Mouse (Mus musculus): Measurements from ENCODE around the gene Acvrl1. TPM values are rescaled to one million over a fixed set of nuclear protein-coding genes. Genes with fewer than 3 reads are reported as not detected.

The Acvrl1 gene
- polyA plus RNA-seq, 1 experiment from 2014 or later = 159 TPM

GRCm38 (mm10) chr15:101118399-101119125, 9.8 kb upstream of the Acvrl1 start:
- peak; percentile 72 for TF ChIP-seq CTCF (IDR thresholded peaks at IDR 0.05)
- no peak for TF ChIP-seq EP300 (IDR thresholded peaks at IDR 0.05)
- DNase-seq (ENCODE audit: low spot score) (peak; percentile 80), ATAC-seq (peak; percentile 57)
- Histone ChIP-seq H3K4me2 (replicated peaks; ENCODE audit: low read depth, low read length) (no peak overlapping the region), H3K27ac (ENCODE audit: low read length) (no peak overlapping the region), H3K36me3 (ENCODE audit: insufficient read depth, low read length) (no peaks in the 10 kb centered on the region), H3K9ac (replicated peaks; ENCODE audit: low read depth) (no peak overlapping the region), H3K4me1 (ENCODE audit: insufficient read depth, low read depth, low read length) (peaks cover 3% of the 10 kb centered on the region; the same call in 1 of the 2 replicates), H3K9me3 (ENCODE audit: low read length) (no peaks in the 10 kb centered on the region), H3K4me3 (ENCODE audit: low read depth, low read length) (no peak overlapping the region), H3K27me3 (replicated peaks; ENCODE audit: insufficient read depth, low read length) (no peaks in the 10 kb centered on the region)
- 42% methylated on average over 14 of the region's 14 CpGs for WGBS

- no peak for ATAC-seq
- H3K36me3 ChIP-seq (ENCODE audit: insufficient read depth, low read length) = no peaks in the 10 kb centered on the region
- WGBS = 73% methylated on average over 9 of the region's 9 CpGs
- H3K9me3 ChIP-seq (ENCODE audit: low read length) = no peaks in the 10 kb centered on the region
- H3K27me3 ChIP-seq (replicated peaks; ENCODE audit: insufficient read depth, low read length) = no peaks in the 10 kb centered on the region
- H3K4me1 ChIP-seq (ENCODE audit: insufficient read depth, low read depth, low read length) = peaks cover 3% of the 10 kb centered on the region; the same call in 1 of the 2 replicates
- no peak overlapping the region for H3K9ac ChIP-seq (replicated peaks; ENCODE audit: low read depth)
- no peak overlapping the region for H3K4me2 ChIP-seq (replicated peaks; ENCODE audit: low read depth, low read length)
- no peak overlapping the region for H3K27ac ChIP-seq (ENCODE audit: low read length)
- no peak for DNase-seq (ENCODE audit: low spot score)
- H3K4me3 ChIP-seq (ENCODE audit: low read depth, low read length) = no peak overlapping the region
- TF ChIP-seq EP300 (IDR thresholded peaks at IDR 0.05) (no peak), CTCF (IDR thresholded peaks at IDR 0.05) (no peak)
Measured at GRCm38 (mm10) chr15:101121411-101122289, 6.7 kb upstream of the Acvrl1 start.

- Histone ChIP-seq H3K36me3 (ENCODE audit: insufficient read depth, low read length) (no peaks in the 10 kb centered on the region), H3K4me1 (ENCODE audit: insufficient read depth, low read depth, low read length) (peaks cover 3% of the 10 kb centered on the region; the same call in 1 of the 2 replicates), H3K27ac (ENCODE audit: low read length) (peak overlapping the region; percentile 77; the same call in 1 of the 2 replicates), H3K4me3 (ENCODE audit: low read depth, low read length) (no peak overlapping the region), H3K9me3 (ENCODE audit: low read length) (no peaks in the 10 kb centered on the region), H3K27me3 (replicated peaks; ENCODE audit: insufficient read depth, low read length) (no peaks in the 10 kb centered on the region), H3K9ac (replicated peaks; ENCODE audit: low read depth) (no peak overlapping the region), H3K4me2 (replicated peaks; ENCODE audit: low read depth, low read length) (no peak overlapping the region)
- WGBS = 34% methylated on average over 2 of the region's 2 CpGs
- DNase-seq (ENCODE audit: low spot score) = peak; percentile 61
- peak; percentile 53 for TF ChIP-seq CTCF (IDR thresholded peaks at IDR 0.05)
- no peak for TF ChIP-seq EP300 (IDR thresholded peaks at IDR 0.05)
- ATAC-seq = no peak
Measured at GRCm38 (mm10) chr15:101122290-101122589, 6.1 kb upstream of the Acvrl1 start.

- peak; percentile 52 for DNase-seq (ENCODE audit: low spot score)
- Histone ChIP-seq H3K9ac (replicated peaks; ENCODE audit: low read depth) (no peak overlapping the region), H3K4me1 (ENCODE audit: insufficient read depth, low read depth, low read length) (peaks cover 5% of the 10 kb centered on the region), H3K27ac (ENCODE audit: low read length) (peak overlapping the region; percentile 77), H3K27me3 (replicated peaks; ENCODE audit: insufficient read depth, low read length) (no peaks in the 10 kb centered on the region), H3K36me3 (ENCODE audit: insufficient read depth, low read length) (no peaks in the 10 kb centered on the region), H3K9me3 (ENCODE audit: low read length) (no peaks in the 10 kb centered on the region), H3K4me2 (replicated peaks; ENCODE audit: low read depth, low read length) (no peak overlapping the region), H3K4me3 (ENCODE audit: low read depth, low read length) (no peak overlapping the region)
- 47% methylated on average over 4 of the region's 4 CpGs for WGBS
- peak; percentile 58 for ATAC-seq
- TF ChIP-seq CTCF (IDR thresholded peaks at IDR 0.05) = no peak
- peak; percentile 68 for TF ChIP-seq EP300 (IDR thresholded peaks at IDR 0.05)
Measured at GRCm38 (mm10) chr15:101123202-101123601, 5.1 kb upstream of the Acvrl1 start.

GRCm38 (mm10) chr15:101125561-101125960, 2.8 kb upstream of the Acvrl1 start:
- no peak for ATAC-seq
- DNase-seq (ENCODE audit: low spot score) = no peak
- H3K9me3 ChIP-seq (ENCODE audit: low read length) = no peaks in the 10 kb centered on the region
- H3K36me3 ChIP-seq (ENCODE audit: insufficient read depth, low read length) = no peaks in the 10 kb centered on the region
- no peaks in the 10 kb centered on the region for H3K27me3 ChIP-seq (replicated peaks; ENCODE audit: insufficient read depth, low read length)
- no peak overlapping the region for H3K9ac ChIP-seq (replicated peaks; ENCODE audit: low read depth)
- H3K4me3 ChIP-seq (ENCODE audit: low read depth, low read length) = no peak overlapping the region
- TF ChIP-seq EP300 (IDR thresholded peaks at IDR 0.05) (no peak), CTCF (IDR thresholded peaks at IDR 0.05) (no peak)
- peak overlapping the region; percentile 77 for H3K27ac ChIP-seq (ENCODE audit: low read length)
- H3K4me2 ChIP-seq (replicated peaks; ENCODE audit: low read depth, low read length) = no peak overlapping the region
- peaks cover 8% of the 10 kb centered on the region for H3K4me1 ChIP-seq (ENCODE audit: insufficient read depth, low read depth, low read length)
- WGBS = 79% methylated on average over 6 of the region's 6 CpGs

- H3K4me3 ChIP-seq (ENCODE audit: low read depth, low read length) = no peak overlapping the region
- H3K9me3 ChIP-seq (ENCODE audit: low read length) = no peaks in the 10 kb centered on the region
- peak overlapping the region; percentile 91 for H3K27ac ChIP-seq (ENCODE audit: low read length)
- no peaks in the 10 kb centered on the region for H3K27me3 ChIP-seq (replicated peaks; ENCODE audit: insufficient read depth, low read length)
- no peak overlapping the region for H3K4me2 ChIP-seq (replicated peaks; ENCODE audit: low read depth, low read length)
- DNase-seq (ENCODE audit: low spot score) = peak; percentile 92
- no peak for TF ChIP-seq EP300 (IDR thresholded peaks at IDR 0.05)
- no peak for TF ChIP-seq CTCF (IDR thresholded peaks at IDR 0.05)
- peaks cover 8% of the 10 kb centered on the region for H3K4me1 ChIP-seq (ENCODE audit: insufficient read depth, low read depth, low read length)
- ATAC-seq = peak; percentile 76
- 63% methylated on average over 12 of the region's 12 CpGs for WGBS
- no peaks in the 10 kb centered on the region for H3K36me3 ChIP-seq (ENCODE audit: insufficient read depth, low read length)
- no peak overlapping the region for H3K9ac ChIP-seq (replicated peaks; ENCODE audit: low read depth)
Measured at GRCm38 (mm10) chr15:101126876-101127544, 1.3 kb upstream of the Acvrl1 start.

All from lung, postnatal 0 days (tissue).